Mouse (Mus musculus) thymus, adult 2 months (tissue): Measurements from ENCODE around the gene B3gntl1.

ENCODE experiments used
- CTCF ChIP-seq: fragments of 200-500 bp; IDR thresholded peaks from 2 replicates; pipeline ENCODE4 v1.5.1; 2012; ENCODE audit warnings: mild to moderate bottlenecking, control low read depth, low read length, moderate library complexity, borderline replicate concordance; ENCODE audit not compliant: control insufficient read depth, poor library complexity, insufficient read depth; ENCODE audit errors: extremely low read depth
- POLR2A ChIP-seq: fragments of 200-500 bp; IDR thresholded peaks from 2 replicates; pipeline ENCODE4 v1.6.1; 2012; ENCODE audit warnings: mild to moderate bottlenecking, low read length, control low read depth, moderate library complexity; ENCODE audit not compliant: control insufficient read depth, poor library complexity, insufficient read depth; ENCODE audit errors: extremely low read depth

GRCm38 (mm10) chr11:121655166-121655806 lies 17.7 kb downstream of the B3gntl1 start:
- TF ChIP-seq CTCF (no peak), POLR2A (no peak)
